Mouse (Mus musculus) intestine, embryonic 15.5 days (tissue): ENCODE data around the gene Prpf8. TPM values are rescaled to one million over a fixed set of nuclear protein-coding genes. Genes with fewer than 3 reads are reported as not detected.
A peak's percentile ranks its signal among the peaks of the same experiment; 100 is the strongest.
"Not testable (repeated sequence)": the region's sequence is repeated elsewhere in the genome, so short reads cannot be mapped to it uniquely, and the experiment has no call there.

Source experiments
- ATAC-seq: fragments of 200-750 bp; cut with Nextera tagmentation; 2 replicates; pipeline ENCODE4 v1.8.0; 2017; ENCODE audit warnings: moderate TSS enrichment, moderate library complexity
- H3K27ac ChIP-seq: fragments of 300-500 bp; sonication (generic); 2 replicates; pipeline ENCODE4 v1.5.1; 2015; ENCODE audit warnings: mild to moderate bottlenecking, inconsistent platforms
- H3K27me3 ChIP-seq: fragments of 300-500 bp; sonication (generic); replicated peaks from 2 replicates; pipeline ENCODE4 v1.6.1; 2015; ENCODE audit warnings: inconsistent platforms
- H3K36me3 ChIP-seq: fragments of 300-500 bp; sonication (generic); 2 replicates; pipeline ENCODE4 v1.6.1; 2015; ENCODE audit warnings: inconsistent platforms
- H3K4me1 ChIP-seq: fragments of 300-500 bp; sonication (generic); replicated peaks from 2 replicates; pipeline ENCODE4 v1.6.1; 2015; ENCODE audit warnings: inconsistent platforms
- H3K4me2 ChIP-seq: fragments of 300-500 bp; sonication (generic); replicated peaks from 2 replicates; pipeline ENCODE4 v1.6.1; 2015; ENCODE audit warnings: mild to moderate bottlenecking, inconsistent platforms
- H3K4me3 ChIP-seq: fragments of 300-500 bp; sonication (generic); replicated peaks from 2 replicates; pipeline ENCODE4 v1.5.1; 2015; ENCODE audit warnings: inconsistent platforms
- H3K9ac ChIP-seq: fragments of 300-500 bp; sonication (generic); 2 replicates; pipeline ENCODE4 v1.6.1; 2015; ENCODE audit warnings: inconsistent platforms
- H3K9me3 ChIP-seq: fragments of 300-500 bp; sonication (generic); 2 replicates; pipeline ENCODE4 v1.6.1; 2016; ENCODE audit warnings: inconsistent platforms
- WGBS: fragments of 180-500 bp; shearing (Covaris S2); methylation state at CpG from one replicate; pipeline ENCODE4 v1.1.7; 2015; 5-methylcytosine and 5-hydroxymethylcytosine counted together
- polyA plus RNA-seq: library from polyadenylated mRNA; unstranded; fragments of >200 nt; fragmentation: Nextera tagmentation; extraction: Ambion mirVana; gene quantifications from 2 replicates; pipeline ENCODE4 v1.2.1, GENCODE M21; 2015

The Prpf8 gene
- polyA plus RNA-seq, 1 experiment from 2014 or later, result 47.5 TPM

DNA sequence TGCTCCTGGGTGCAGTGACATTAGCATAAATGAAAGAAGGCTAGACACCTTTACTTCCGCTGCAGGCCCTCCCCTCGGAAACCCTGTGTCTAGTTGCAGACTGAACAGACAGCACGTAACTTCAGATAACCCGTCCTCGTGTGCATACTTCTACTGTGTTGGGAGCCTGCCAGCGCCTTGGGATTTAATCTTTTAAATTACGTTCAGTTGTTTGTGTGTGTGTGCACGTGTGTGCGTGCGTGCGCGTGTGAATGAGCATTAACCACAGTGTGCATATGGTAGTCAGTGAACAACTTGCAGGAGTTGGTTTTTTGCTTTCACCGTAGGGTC is 52.3 kb downstream of the Prpf8 start:
- no peak for ATAC-seq
- no peaks in the 10 kb centered on the region for H3K27me3 ChIP-seq
- H3K9me3 ChIP-seq, result no peaks in the 10 kb centered on the region
- peaks cover 10% of the 10 kb centered on the region for H3K4me1 ChIP-seq
- H3K27ac ChIP-seq, result no peak overlapping the region
- H3K4me3 ChIP-seq, result no peak overlapping the region
- no peak overlapping the region for H3K9ac ChIP-seq
- WGBS, result 88% methylated on average over 13 of the region's 13 CpGs
- H3K36me3 ChIP-seq, result no peaks in the 10 kb centered on the region
- H3K4me2 ChIP-seq, result no peak overlapping the region

DNA sequence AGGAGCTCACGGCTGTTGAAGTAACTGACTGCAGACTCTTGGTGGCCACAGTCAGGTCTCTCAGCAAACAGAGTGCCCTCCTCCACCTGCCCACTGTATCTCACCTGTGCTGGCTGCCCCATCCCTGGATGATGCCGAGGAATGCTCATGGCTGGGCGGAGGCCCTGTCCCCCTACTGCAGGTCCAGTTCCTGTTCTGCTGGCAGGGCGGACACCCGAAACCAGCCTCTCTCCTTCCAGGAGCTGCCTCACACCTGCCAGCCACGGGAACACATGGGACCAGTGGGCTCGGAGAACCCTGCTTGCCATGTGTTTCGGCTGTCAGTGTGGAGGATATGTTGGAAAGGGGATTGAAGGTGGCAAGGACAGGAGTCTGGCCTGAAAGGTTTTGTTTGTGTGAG is 53.6 kb downstream of the Prpf8 start:
- peaks cover 10% of the 10 kb centered on the region for H3K4me1 ChIP-seq
- H3K9me3 ChIP-seq, result no peaks in the 10 kb centered on the region
- no peaks in the 10 kb centered on the region for H3K27me3 ChIP-seq
- H3K9ac ChIP-seq, result no peak overlapping the region
- WGBS, result 79% methylated on average over 8 of the region's 8 CpGs
- no peak overlapping the region for H3K4me2 ChIP-seq
- H3K4me3 ChIP-seq, result no peak overlapping the region
- H3K27ac ChIP-seq, result no peak overlapping the region
- H3K36me3 ChIP-seq, result no peaks in the 10 kb centered on the region
- ATAC-seq, result no peak

DNA sequence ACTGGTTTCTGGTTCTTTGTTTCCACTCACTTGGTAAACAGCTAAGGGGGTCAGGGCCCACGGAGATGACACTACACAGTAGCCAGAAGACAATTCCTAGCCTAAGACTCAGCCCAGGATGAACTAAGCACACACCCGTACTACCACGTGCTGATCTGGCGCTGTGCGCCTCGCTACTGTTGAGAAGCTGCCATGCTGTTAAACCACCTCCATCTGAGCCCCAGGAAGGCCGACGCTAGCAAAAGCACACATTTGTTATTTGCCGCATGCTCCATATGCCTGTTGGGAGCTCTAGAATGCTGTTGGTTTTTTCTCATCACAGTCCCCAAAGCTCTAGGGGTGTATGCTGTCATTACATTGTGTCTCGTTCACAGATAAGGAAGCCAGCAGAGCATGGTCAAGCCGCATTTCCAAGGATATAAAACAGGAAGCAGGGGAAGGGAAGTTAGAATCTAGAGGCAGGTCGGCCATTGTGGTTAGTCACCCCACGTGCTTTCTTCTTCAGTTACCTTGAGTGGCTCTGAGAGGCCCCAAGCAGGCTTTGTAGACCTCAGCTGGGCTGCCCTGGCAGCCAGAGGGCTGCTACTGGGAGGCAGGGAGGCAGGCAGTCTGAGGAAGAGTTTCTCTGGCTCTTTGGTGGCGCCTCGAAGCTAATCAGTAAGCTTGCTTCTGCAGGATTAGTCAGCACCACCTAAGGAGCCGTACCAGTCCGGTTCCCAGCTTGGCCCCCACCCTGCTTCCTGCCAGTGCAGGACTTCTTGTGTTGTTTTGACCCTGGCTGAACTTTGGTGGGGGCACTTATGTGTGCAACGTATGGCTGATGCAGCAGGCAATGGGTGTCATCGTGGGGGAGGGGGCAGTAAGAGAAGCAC is 54.3 kb downstream of the Prpf8 start:
- Histone ChIP-seq H3K9me3 (no peaks in the 10 kb centered on the region), H3K4me1 (peaks cover 10% of the 10 kb centered on the region), H3K9ac (no peak overlapping the region), H3K27me3 (no peaks in the 10 kb centered on the region), H3K27ac (peak overlapping the region; percentile 24; the same call in 1 of the 2 replicates), H3K36me3 (no peaks in the 10 kb centered on the region), H3K4me3 (no peak overlapping the region), H3K4me2 (no peak overlapping the region)
- 66% methylated on average over 19 of the region's 19 CpGs for WGBS
- ATAC-seq, result no peak; the same call in 1 of the 2 replicates

DNA sequence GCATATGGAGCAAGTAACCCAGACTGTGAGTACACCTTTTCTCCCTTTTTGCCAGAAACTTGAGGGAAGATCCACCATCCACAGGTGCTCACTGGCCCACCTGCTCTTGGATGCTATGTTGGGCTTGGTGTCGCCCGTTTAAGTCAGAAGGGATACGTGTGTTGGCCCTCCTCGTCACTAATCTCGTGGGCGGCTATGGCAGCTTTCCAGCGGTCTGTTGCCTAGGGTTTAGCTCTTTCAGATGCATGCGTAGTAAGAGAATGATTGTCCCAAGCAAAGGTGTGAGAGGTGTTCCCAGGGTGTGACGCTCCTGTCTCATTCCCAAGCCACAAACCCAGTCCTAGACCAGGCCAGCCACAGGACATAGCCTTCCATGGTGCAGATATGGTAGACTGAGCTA is 58.1 kb downstream of the Prpf8 start:
- Histone ChIP-seq H3K4me1 (peaks cover 8% of the 10 kb centered on the region), H3K36me3 (no peaks in the 10 kb centered on the region), H3K4me2 (no peak overlapping the region), H3K27ac (no peak overlapping the region), H3K27me3 (no peaks in the 10 kb centered on the region), H3K4me3 (no peak overlapping the region), H3K9ac (no peak overlapping the region), H3K9me3 (no peaks in the 10 kb centered on the region)
- 88% methylated on average over 9 of the region's 9 CpGs for WGBS
- ATAC-seq, result no peak

DNA sequence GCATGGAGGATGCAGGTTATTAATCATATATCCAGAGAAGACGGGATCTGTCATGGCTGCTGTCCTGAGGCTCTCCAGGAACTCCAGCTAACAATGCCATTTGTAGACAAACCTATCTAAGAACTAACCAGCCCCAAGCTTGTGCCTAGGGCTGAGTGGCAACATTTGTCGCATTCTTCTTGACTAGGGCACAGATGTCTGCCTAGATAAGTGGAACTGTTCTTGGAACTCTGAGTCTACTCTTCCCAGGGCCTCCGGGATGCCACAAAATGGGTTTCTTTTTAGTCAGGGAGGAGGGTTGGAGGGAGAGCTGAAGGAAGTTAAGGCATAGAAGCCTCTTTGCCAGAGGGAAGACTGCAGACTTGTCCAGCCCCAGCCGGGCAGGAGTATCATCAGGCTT is 59.4 kb downstream of the Prpf8 start:
- WGBS, result 74% methylated on average over 4 of the region's 4 CpGs
- Histone ChIP-seq H3K4me1 (peaks cover 15% of the 10 kb centered on the region), H3K9me3 (no peaks in the 10 kb centered on the region), H3K4me2 (no peak overlapping the region), H3K9ac (no peak overlapping the region), H3K4me3 (no peak overlapping the region), H3K27ac (no peak overlapping the region), H3K27me3 (no peaks in the 10 kb centered on the region), H3K36me3 (no peaks in the 10 kb centered on the region)
- no peak for ATAC-seq

DNA sequence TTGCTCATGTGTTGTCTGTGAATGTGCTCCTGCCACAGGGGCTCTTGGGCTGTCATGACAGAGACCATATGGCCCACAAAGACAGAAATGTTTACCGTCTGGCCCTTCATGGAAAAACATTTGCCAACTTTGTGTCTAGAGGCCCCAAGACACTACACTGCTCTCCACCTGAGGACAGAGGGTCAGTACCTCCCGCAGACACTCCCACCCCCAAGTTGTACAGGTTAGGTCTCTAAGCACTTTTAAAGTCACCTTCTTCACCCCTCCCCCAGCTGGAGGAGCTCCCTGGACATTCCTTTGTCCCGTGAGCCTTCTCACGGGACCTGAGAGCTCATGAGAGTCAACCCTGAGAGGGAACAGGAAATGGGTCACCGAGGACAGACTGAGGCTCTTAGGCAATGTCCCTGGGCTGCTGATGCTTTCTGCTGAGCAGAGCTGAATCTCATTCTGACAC is 63.1 kb downstream of the Prpf8 start:
- 0 out of 2 replicates have a peak, but pooled peaks have one; percentile 19 for ATAC-seq
- 25% methylated on average over 5 of the region's 5 CpGs for WGBS
- Histone ChIP-seq H3K9me3 (no peaks in the 10 kb centered on the region), H3K4me1 (peaks cover 19% of the 10 kb centered on the region), H3K27ac (no peak overlapping the region), H3K27me3 (no peaks in the 10 kb centered on the region), H3K4me3 (no peak overlapping the region), H3K36me3 (no peaks in the 10 kb centered on the region), H3K9ac (no peak overlapping the region), H3K4me2 (no peak overlapping the region)

DNA sequence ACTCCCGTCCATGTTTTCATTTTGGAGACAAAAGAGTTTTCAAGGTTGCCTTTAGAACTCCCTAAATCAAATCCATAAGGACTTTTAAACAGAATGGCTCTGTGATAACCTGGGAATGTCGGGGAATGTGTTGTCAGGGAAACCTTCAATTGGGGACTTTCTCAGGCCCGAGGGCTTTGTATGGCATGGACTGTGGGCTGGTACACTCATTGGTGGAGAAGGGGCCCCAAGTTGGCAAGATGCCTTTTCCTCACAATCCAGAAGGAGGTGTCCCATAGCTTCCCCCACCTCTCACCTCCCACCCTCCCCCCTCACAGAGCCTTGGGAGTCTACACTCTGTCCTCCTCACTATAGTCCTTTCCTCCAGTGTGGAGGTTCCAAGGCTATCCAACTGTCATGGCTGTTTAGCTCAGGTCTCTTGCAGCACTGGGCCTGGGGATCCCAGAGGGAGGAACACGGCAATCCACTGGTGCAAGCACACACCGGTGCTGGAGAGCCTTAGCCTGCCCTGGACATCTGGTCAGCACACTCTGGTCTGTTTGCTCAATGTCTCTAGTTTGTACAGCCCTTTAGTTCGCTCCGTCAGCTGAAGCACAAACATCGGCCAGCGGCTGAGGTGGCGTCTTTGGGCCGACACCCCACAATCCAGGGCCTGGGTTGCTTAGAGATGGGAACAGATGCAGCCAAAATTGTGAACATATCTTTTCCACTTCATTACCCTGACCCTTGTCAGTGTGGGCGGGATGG is 63.8 kb downstream of the Prpf8 start:
- H3K36me3 ChIP-seq, result no peaks in the 10 kb centered on the region
- no peaks in the 10 kb centered on the region for H3K9me3 ChIP-seq
- no peak overlapping the region for H3K4me3 ChIP-seq
- H3K9ac ChIP-seq, result no peak overlapping the region
- peak overlapping the region; percentile 24; the same call in 1 of the 2 replicates for H3K27ac ChIP-seq
- WGBS, result 69% methylated on average over 12 of the region's 12 CpGs
- H3K4me2 ChIP-seq, result no peak overlapping the region
- peak; percentile 16; the same call in 1 of the 2 replicates for ATAC-seq
- H3K27me3 ChIP-seq, result no peaks in the 10 kb centered on the region
- H3K4me1 ChIP-seq, result peaks cover 19% of the 10 kb centered on the region

DNA sequence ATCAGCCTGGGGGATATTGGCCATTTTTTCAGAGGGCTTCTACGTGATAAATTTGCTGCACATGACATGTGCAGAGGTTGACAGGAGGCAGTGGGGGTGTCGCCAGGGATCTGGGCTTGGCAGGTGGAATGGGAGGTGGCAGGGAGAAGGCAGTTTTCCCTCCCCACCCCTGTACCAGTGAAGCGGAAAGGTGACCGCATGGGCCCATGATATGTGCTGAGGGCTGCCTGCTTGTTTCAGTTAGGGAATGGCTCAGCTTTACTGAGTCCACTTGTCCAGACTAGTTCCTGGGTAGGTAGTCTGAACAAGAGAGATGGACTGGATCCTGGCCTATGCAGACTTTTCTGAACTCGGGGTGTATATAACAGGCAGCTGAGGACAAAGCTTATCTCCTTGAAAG is 64.7 kb downstream of the Prpf8 start:
- Histone ChIP-seq H3K9ac (no peak overlapping the region), H3K4me1 (peaks cover 19% of the 10 kb centered on the region), H3K27ac (no peak overlapping the region), H3K4me3 (no peak overlapping the region), H3K36me3 (no peaks in the 10 kb centered on the region), H3K27me3 (no peaks in the 10 kb centered on the region), H3K9me3 (no peaks in the 10 kb centered on the region), H3K4me2 (no peak overlapping the region)
- no peak for ATAC-seq
- 82% methylated on average over 5 of the region's 5 CpGs for WGBS

DNA sequence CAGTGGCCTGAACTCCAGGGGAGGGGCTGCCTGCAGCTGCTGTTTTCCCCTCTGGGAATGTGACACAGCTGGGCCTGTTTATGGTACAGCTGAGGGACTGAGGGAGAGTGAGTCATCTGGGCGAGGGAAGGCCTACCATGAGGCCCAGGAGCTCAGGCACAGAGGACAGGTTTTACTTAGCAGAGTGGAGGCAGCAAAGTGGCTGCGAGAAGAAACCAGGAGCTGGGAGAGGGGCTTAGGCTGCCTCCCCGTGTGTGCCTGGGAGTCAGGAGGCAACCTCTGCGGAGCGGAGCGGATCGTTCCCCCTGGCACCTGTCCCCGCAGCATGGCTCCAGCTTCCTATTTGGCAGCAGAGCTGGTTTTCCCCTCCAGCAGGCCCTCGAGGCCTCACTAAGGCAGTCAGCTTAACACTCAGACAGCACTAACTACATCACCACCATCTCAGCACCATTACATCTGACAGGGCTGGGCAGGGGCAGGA is 65.4 kb downstream of the Prpf8 start:
- ATAC-seq, result peak; percentile 81
- Histone ChIP-seq H3K27ac (peak overlapping the region; percentile 64), H3K4me2 (0 out of 2 replicates have a peak overlapping the region, but pooled peaks have one; percentile 12), H3K4me3 (no peak overlapping the region), H3K4me1 (peaks cover 19% of the 10 kb centered on the region), H3K27me3 (no peaks in the 10 kb centered on the region), H3K36me3 (no peaks in the 10 kb centered on the region), H3K9me3 (no peaks in the 10 kb centered on the region), H3K9ac (peak overlapping the region; percentile 26; the same call in 1 of the 2 replicates)
- WGBS, result 38% methylated on average over 9 of the region's 9 CpGs

DNA sequence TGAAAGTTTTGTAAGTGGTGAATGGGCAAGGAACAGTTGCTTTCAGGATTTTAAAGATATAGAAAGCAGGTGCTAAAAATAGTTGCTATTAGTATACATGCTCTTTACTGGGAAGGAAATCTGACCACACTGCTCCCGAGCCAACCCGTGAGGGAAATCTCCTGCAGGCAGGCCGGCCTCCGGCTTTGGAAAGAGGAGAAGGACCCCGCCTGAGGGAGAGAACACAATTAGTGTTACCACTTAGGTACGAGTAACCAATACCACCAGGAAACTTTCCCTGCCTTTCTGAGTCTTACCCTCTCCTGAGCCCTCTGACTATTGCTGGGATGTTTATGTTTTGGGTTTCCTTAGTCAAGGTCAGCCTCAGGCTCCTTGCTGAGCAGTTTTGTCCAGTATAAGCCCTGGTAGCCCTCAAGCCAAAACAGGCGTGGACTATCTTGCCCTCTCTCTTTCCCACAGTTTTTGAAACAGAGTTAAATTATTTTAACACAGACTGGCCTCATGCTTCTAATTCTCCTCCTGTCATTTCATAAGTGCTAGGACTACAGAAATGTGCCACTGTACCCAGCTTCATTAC is 66.4 kb downstream of the Prpf8 start:
- H3K27ac ChIP-seq, result no peak overlapping the region
- no peaks in the 10 kb centered on the region for H3K27me3 ChIP-seq
- H3K4me2 ChIP-seq, result no peak overlapping the region
- ATAC-seq, result no peak
- no peaks in the 10 kb centered on the region for H3K36me3 ChIP-seq
- H3K9me3 ChIP-seq, result no peaks in the 10 kb centered on the region
- no peak overlapping the region for H3K9ac ChIP-seq
- peaks cover 19% of the 10 kb centered on the region for H3K4me1 ChIP-seq
- WGBS, result 61% methylated on average over 7 of the region's 7 CpGs
- no peak overlapping the region for H3K4me3 ChIP-seq

DNA sequence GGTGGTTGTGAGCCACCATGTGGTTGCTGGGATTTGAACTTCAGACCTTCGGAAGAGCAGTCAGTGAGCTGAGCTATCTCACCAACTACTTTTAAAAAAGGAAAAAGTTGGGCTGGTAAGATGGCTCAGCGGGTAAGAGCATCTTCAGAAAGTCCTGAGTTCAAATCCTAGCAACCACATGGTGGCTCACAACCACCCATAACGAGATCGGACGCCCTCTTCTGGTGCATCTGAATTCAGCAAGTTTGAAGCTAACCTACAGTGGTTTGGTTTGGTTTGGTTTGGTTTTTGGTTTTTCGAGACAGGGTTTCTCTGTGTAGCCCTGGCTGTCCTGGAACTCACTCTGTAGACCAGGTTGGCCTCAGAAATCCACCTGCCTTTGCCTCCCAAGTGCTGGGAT is 69.4 kb downstream of the Prpf8 start:
- H3K9me3 ChIP-seq, H3K9ac ChIP-seq, H3K36me3 ChIP-seq, H3K4me2 ChIP-seq, H3K4me3 ChIP-seq, ATAC-seq, H3K4me1 ChIP-seq, H3K27me3 ChIP-seq, H3K27ac ChIP-seq: not testable (repeated sequence)
- WGBS, result 94% methylated on average over 6 of the region's 6 CpGs

DNA sequence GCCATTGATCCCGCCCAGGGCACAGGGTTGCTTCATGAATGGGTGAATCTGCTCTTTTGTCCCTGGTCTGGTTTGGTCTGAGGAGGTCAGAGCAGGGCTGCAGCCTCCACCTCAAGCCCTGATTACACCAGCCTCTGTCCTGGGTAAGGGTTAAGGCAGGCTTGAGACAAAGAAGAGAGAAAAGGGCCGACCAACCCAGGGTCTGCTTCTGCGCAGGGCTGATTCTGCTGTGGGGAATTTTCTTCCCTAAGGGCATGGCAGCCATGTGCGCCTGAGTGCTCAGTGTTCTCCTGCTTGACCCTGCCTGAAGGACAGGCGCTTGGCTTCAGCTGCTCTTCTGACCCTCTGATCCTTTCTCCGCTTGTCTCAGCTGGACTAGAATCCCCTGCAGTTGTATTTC is 70.5 kb downstream of the Prpf8 start:
- Histone ChIP-seq H3K36me3 (no peaks in the 10 kb centered on the region), H3K27me3 (no peaks in the 10 kb centered on the region), H3K9ac (no peak overlapping the region), H3K27ac (no peak overlapping the region), H3K4me2 (no peak overlapping the region), H3K9me3 (no peaks in the 10 kb centered on the region), H3K4me3 (no peak overlapping the region), H3K4me1 (peaks cover 12% of the 10 kb centered on the region)
- ATAC-seq, result no peak
- WGBS, result 84% methylated on average over 6 of the region's 6 CpGs
